Mouse (Mus musculus): ENCODE results near the gene Mdfic. TPM values are rescaled to one million over a fixed set of nuclear protein-coding genes. Genes with fewer than 3 reads are reported as not detected.
A peak's percentile ranks its signal among the peaks of the same experiment; 100 is the strongest.
"Not testable (repeated sequence)": the region's sequence is repeated elsewhere in the genome, so short reads cannot be mapped to it uniquely, and the experiment has no call there.

The Mdfic gene
- polyA plus RNA-seq, 1 experiment = 107 TPM

DNA sequence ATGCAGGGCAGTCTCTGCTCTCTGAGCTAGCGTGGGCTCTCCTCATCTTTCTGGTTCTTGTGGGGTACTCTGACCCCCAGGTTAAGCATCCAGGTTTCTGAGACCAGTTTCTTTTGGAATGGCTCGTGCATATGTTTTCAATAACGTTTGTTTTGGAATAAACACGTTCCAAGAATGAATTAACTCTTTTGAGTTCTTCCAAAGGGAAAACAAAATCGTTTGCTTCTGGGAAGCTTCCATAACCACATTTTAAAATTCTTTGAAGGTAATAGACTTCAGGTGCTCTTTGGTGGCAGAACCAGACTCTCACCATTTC, 1.2 kb downstream of the Mdfic start:
- H3K4me1 ChIP-seq (ENCODE audit: control insufficient read depth, insufficient read depth, low read length) = peaks cover 21% of the 10 kb centered on the region
- no peak for TF ChIP-seq CTCF (IDR thresholded peaks at IDR 0.05; ENCODE audit: low read depth, low read length)
- TF ChIP-seq POLR2A (IDR thresholded peaks at IDR 0.05; ENCODE audit: borderline replicate concordance, low read depth, low read length) = no peak
- H3K4me3 ChIP-seq (ENCODE audit: insufficient read depth, low read length) = peak overlapping the region; percentile 79
- peak overlapping the region; percentile 67 for H3K27ac ChIP-seq (ENCODE audit: insufficient read depth, low read depth, low read length)

- not testable (repeated sequence) for H3K27ac ChIP-seq (ENCODE audit: insufficient read depth, low read depth, low read length); H3K4me3 ChIP-seq (ENCODE audit: insufficient read depth, low read length)
- H3K4me1 ChIP-seq (ENCODE audit: control insufficient read depth, insufficient read depth, low read length) = peaks cover 26% of the 10 kb centered on the region
These were observed 2.2 kb downstream of the Mdfic start for GRCm38 (mm10) chr6:15722631-15723030.

- H3K4me3 ChIP-seq (ENCODE audit: insufficient read depth, low read length) = no peak overlapping the region
- no peak for TF ChIP-seq POLR2A (IDR thresholded peaks at IDR 0.05; ENCODE audit: borderline replicate concordance, low read depth, low read length)
- peaks cover 33% of the 10 kb centered on the region for H3K4me1 ChIP-seq (ENCODE audit: control insufficient read depth, insufficient read depth, low read length)
- no peak overlapping the region for H3K27ac ChIP-seq (ENCODE audit: insufficient read depth, low read depth, low read length)
These were observed 3.8 kb downstream of the Mdfic start for GRCm38 (mm10) chr6:15724304-15724703.

- H3K4me3 ChIP-seq (ENCODE audit: insufficient read depth, low read length) = no peak overlapping the region
- TF ChIP-seq CTCF (IDR thresholded peaks at IDR 0.05; ENCODE audit: low read depth, low read length) (no peak), POLR2A (IDR thresholded peaks at IDR 0.05; ENCODE audit: borderline replicate concordance, low read depth, low read length) (no peak)
- H3K4me1 ChIP-seq (ENCODE audit: control insufficient read depth, insufficient read depth, low read length) = peaks cover 46% of the 10 kb centered on the region
- H3K27ac ChIP-seq (ENCODE audit: insufficient read depth, low read depth, low read length) = peak overlapping the region; percentile 100
These were observed 6.0 kb downstream of the Mdfic start for GRCm38 (mm10) chr6:15726422-15726821.

GRCm38 (mm10) chr6:15727681-15728410, 7.4 kb downstream of the Mdfic start:
- TF ChIP-seq CTCF (IDR thresholded peaks at IDR 0.05; ENCODE audit: low read depth, low read length) (no peak), POLR2A (IDR thresholded peaks at IDR 0.05; ENCODE audit: borderline replicate concordance, low read depth, low read length) (no peak)
- H3K27ac ChIP-seq (ENCODE audit: insufficient read depth, low read depth, low read length) = peak overlapping the region; percentile 100
- peaks cover 44% of the 10 kb centered on the region for H3K4me1 ChIP-seq (ENCODE audit: control insufficient read depth, insufficient read depth, low read length)
- peak overlapping the region; percentile 67 for H3K4me3 ChIP-seq (ENCODE audit: insufficient read depth, low read length)

- Histone ChIP-seq H3K4me3 (ENCODE audit: insufficient read depth, low read length) (peak overlapping the region; percentile 67), H3K27ac (ENCODE audit: insufficient read depth, low read depth, low read length) (peak overlapping the region; percentile 100), H3K4me1 (ENCODE audit: control insufficient read depth, insufficient read depth, low read length) (peaks cover 43% of the 10 kb centered on the region)
- TF ChIP-seq POLR2A (IDR thresholded peaks at IDR 0.05; ENCODE audit: borderline replicate concordance, low read depth, low read length) (no peak), CTCF (IDR thresholded peaks at IDR 0.05; ENCODE audit: low read depth, low read length) (no peak)
These were observed 8.6 kb downstream of the Mdfic start for GRCm38 (mm10) chr6:15728844-15729577.

GRCm38 (mm10) chr6:15730258-15730657, 9.8 kb downstream of the Mdfic start:
- H3K27ac ChIP-seq (ENCODE audit: insufficient read depth, low read depth, low read length) = peak overlapping the region; percentile 28
- 0 out of 2 replicates have a peak overlapping the region, but pooled peaks have one; percentile 0 for H3K4me3 ChIP-seq (ENCODE audit: insufficient read depth, low read length)
- peaks cover 42% of the 10 kb centered on the region for H3K4me1 ChIP-seq (ENCODE audit: control insufficient read depth, insufficient read depth, low read length)
- TF ChIP-seq CTCF (IDR thresholded peaks at IDR 0.05; ENCODE audit: low read depth, low read length) (no peak), POLR2A (IDR thresholded peaks at IDR 0.05; ENCODE audit: borderline replicate concordance, low read depth, low read length) (no peak)

GRCm38 (mm10) chr6:15730666-15731065, 10.2 kb downstream of the Mdfic start:
- Histone ChIP-seq H3K4me3 (ENCODE audit: insufficient read depth, low read length) (no peak overlapping the region), H3K4me1 (ENCODE audit: control insufficient read depth, insufficient read depth, low read length) (peaks cover 44% of the 10 kb centered on the region), H3K27ac (ENCODE audit: insufficient read depth, low read depth, low read length) (peak overlapping the region; percentile 28)
- TF ChIP-seq CTCF (IDR thresholded peaks at IDR 0.05; ENCODE audit: low read depth, low read length) = no peak
- no peak for TF ChIP-seq POLR2A (IDR thresholded peaks at IDR 0.05; ENCODE audit: borderline replicate concordance, low read depth, low read length)

- TF ChIP-seq POLR2A (IDR thresholded peaks at IDR 0.05; ENCODE audit: borderline replicate concordance, low read depth, low read length) (no peak), CTCF (IDR thresholded peaks at IDR 0.05; ENCODE audit: low read depth, low read length) (no peak)
- Histone ChIP-seq H3K4me1 (ENCODE audit: control insufficient read depth, insufficient read depth, low read length) (peaks cover 47% of the 10 kb centered on the region), H3K27ac (ENCODE audit: insufficient read depth, low read depth, low read length) (no peak overlapping the region), H3K4me3 (ENCODE audit: insufficient read depth, low read length) (no peak overlapping the region)
These were observed 11.0 kb downstream of the Mdfic start for GRCm38 (mm10) chr6:15731452-15731851.

DNA sequence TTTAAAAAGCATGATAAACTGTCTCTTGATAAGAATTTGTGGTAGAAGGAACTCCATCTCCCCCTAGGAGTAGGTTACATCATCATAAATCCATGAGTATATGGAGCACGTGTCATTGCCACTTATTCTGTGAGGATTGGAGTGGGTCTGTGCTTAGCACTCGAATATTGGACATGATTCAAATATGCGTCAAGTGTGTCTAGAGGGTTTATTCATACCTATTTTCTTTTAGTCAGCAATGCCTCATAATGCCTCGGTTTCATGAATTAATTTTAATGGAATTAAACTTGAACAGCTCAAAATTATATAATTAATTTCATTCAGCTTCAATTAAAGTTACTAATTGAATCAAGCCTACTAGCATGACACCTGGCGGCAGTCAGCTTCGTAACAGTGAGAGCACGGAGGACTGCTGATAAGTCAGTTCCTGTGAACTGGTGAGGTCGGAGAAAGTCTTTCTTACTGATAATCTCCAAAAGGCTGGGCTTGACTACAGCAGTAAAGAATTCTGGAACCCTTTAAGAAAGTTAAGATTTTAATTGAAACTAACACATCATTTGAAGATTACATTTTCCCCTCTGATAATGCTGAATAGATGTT, 17.0 kb downstream of the Mdfic start:
- TF ChIP-seq POLR2A (IDR thresholded peaks at IDR 0.05; ENCODE audit: borderline replicate concordance, low read depth, low read length) = no peak
- no peak for TF ChIP-seq CTCF (IDR thresholded peaks at IDR 0.05; ENCODE audit: low read depth, low read length)
- Histone ChIP-seq H3K27ac (ENCODE audit: insufficient read depth, low read depth, low read length) (no peak overlapping the region), H3K4me1 (ENCODE audit: control insufficient read depth, insufficient read depth, low read length) (peaks cover 32% of the 10 kb centered on the region), H3K4me3 (ENCODE audit: insufficient read depth, low read length) (no peak overlapping the region)

Data from bone marrow macrophage, adult 2 months (primary cell).